Mouse (Mus musculus) megakaryocyte, embryonic 14.5 days (primary cell): ENCODE data around the gene Ankrd52. TPM values are rescaled to one million over a fixed set of nuclear protein-coding genes. Genes with fewer than 3 reads are reported as not detected.
A peak's percentile ranks its signal among the peaks of the same experiment; 100 is the strongest.

Source experiments
- H3K27me3 ChIP-seq: replicated peaks from 2 replicates; pipeline ENCODE3; 2012; ENCODE audit warnings: inconsistent platforms
- H3K36me3 ChIP-seq: replicated peaks from 2 replicates; pipeline ENCODE3; 2012; ENCODE audit warnings: low read length, inconsistent platforms, mixed read lengths
- H3K4me1 ChIP-seq: 2 replicates; pipeline ENCODE4 v1.6.1; 2012; ENCODE audit warnings: inconsistent platforms
- H3K4me3 ChIP-seq: replicated peaks from 2 replicates; pipeline ENCODE3; 2012; ENCODE audit warnings: moderate library complexity, mild to moderate bottlenecking, inconsistent platforms
- H3K9me3 ChIP-seq: 2 replicates; pipeline ENCODE4 v1.6.1; 2012; ENCODE audit warnings: inconsistent platforms
- FLI1 ChIP-seq: IDR thresholded peaks from 2 replicates; pipeline ENCODE4 v1.6.1; 2012; ENCODE audit warnings: low read length, inconsistent platforms, mixed read lengths
- GATA1 ChIP-seq: IDR thresholded peaks from 3 replicates; pipeline ENCODE4 v1.6.1; 2012; ENCODE audit warnings: mixed read lengths, low read length, inconsistent platforms, borderline replicate concordance
- polyA plus RNA-seq: library from polyadenylated mRNA; stranded (reverse); fragments of >175 nt; gene quantifications from 2 replicates; pipeline ENCODE4 v1.2.3, GENCODE M21; 2012; ENCODE audit warnings: low replicate concordance; ENCODE audit not compliant: insufficient read depth

The Ankrd52 gene
- polyA plus RNA-seq, 1 experiment = 19.7 TPM

GRCm38 (mm10) chr10:128369218-128369543, 7.7 kb upstream of the Ankrd52 start:
- no peak for TF ChIP-seq GATA1
- TF ChIP-seq FLI1 = no peak
- Histone ChIP-seq H3K36me3 (peaks cover 17% of the 10 kb centered on the region), H3K9me3 (no peaks in the 10 kb centered on the region), H3K27me3 (no peaks in the 10 kb centered on the region), H3K4me1 (peaks cover 43% of the 10 kb centered on the region), H3K4me3 (peak overlapping the region; percentile 92)

GRCm38 (mm10) chr10:128369599-128369998, 7.3 kb upstream of the Ankrd52 start:
- H3K36me3 ChIP-seq = peaks cover 13% of the 10 kb centered on the region
- H3K4me1 ChIP-seq = peaks cover 43% of the 10 kb centered on the region
- no peak for TF ChIP-seq FLI1
- no peak for TF ChIP-seq GATA1

GRCm38 (mm10) chr10:128370021-128370420, 6.9 kb upstream of the Ankrd52 start:
- peaks cover 9% of the 10 kb centered on the region for H3K36me3 ChIP-seq
- no peak overlapping the region for H3K4me3 ChIP-seq
- H3K27me3 ChIP-seq = no peaks in the 10 kb centered on the region
- no peaks in the 10 kb centered on the region for H3K9me3 ChIP-seq
- H3K4me1 ChIP-seq = peaks cover 43% of the 10 kb centered on the region
- TF ChIP-seq GATA1 = no peak
- TF ChIP-seq FLI1 = no peak

More at GRCm38 (mm10) chr10:128369599-128369998, 7.3 kb upstream of the Ankrd52 start:
- H3K27me3 ChIP-seq = no peaks in the 10 kb centered on the region
- no peaks in the 10 kb centered on the region for H3K9me3 ChIP-seq
- H3K4me3 ChIP-seq = peak overlapping the region; percentile 92

GRCm38 (mm10) chr10:128370601-128371000, 6.3 kb upstream of the Ankrd52 start:
- peaks cover 3% of the 10 kb centered on the region for H3K36me3 ChIP-seq
- peaks cover 43% of the 10 kb centered on the region for H3K4me1 ChIP-seq
- no peaks in the 10 kb centered on the region for H3K27me3 ChIP-seq
- no peak overlapping the region for H3K4me3 ChIP-seq
- TF ChIP-seq FLI1 (no peak), GATA1 (no peak)
- no peaks in the 10 kb centered on the region for H3K9me3 ChIP-seq

- TF ChIP-seq FLI1 (no peak), GATA1 (no peak)
- Histone ChIP-seq H3K4me1 (peaks cover 51% of the 10 kb centered on the region), H3K27me3 (no peaks in the 10 kb centered on the region), H3K4me3 (no peak overlapping the region), H3K36me3 (no peaks in the 10 kb centered on the region), H3K9me3 (no peaks in the 10 kb centered on the region)
Observed at GRCm38 (mm10) chr10:128372142-128372541, 4.8 kb upstream of the Ankrd52 start.

- Histone ChIP-seq H3K36me3 (peaks cover 3% of the 10 kb centered on the region), H3K27me3 (no peaks in the 10 kb centered on the region), H3K4me1 (peaks cover 50% of the 10 kb centered on the region), H3K4me3 (peak overlapping the region; percentile 44), H3K9me3 (no peaks in the 10 kb centered on the region)
- TF ChIP-seq GATA1 (no peak), FLI1 (no peak)
Observed at GRCm38 (mm10) chr10:128372989-128373748, 3.7 kb upstream of the Ankrd52 start.

- Histone ChIP-seq H3K27me3 (no peaks in the 10 kb centered on the region), H3K4me3 (no peak overlapping the region), H3K36me3 (peaks cover 15% of the 10 kb centered on the region), H3K9me3 (no peaks in the 10 kb centered on the region), H3K4me1 (peaks cover 54% of the 10 kb centered on the region)
- TF ChIP-seq GATA1 = no peak
- TF ChIP-seq FLI1 = no peak
Observed at GRCm38 (mm10) chr10:128374393-128374792, 2.5 kb upstream of the Ankrd52 start.

- no peak for TF ChIP-seq FLI1
- TF ChIP-seq GATA1 = no peak
- Histone ChIP-seq H3K4me3 (peak overlapping the region; percentile 96), H3K4me1 (peaks cover 43% of the 10 kb centered on the region), H3K27me3 (no peaks in the 10 kb centered on the region), H3K36me3 (peaks cover 29% of the 10 kb centered on the region), H3K9me3 (no peaks in the 10 kb centered on the region)
Observed at GRCm38 (mm10) chr10:128376099-128376454, 838 bp upstream of the Ankrd52 start.

GRCm38 (mm10) chr10:128377222-128377939, 466 bp downstream of the Ankrd52 start:
- Histone ChIP-seq H3K9me3 (no peaks in the 10 kb centered on the region), H3K4me1 (peaks cover 43% of the 10 kb centered on the region), H3K4me3 (peak overlapping the region; percentile 96), H3K36me3 (peaks cover 41% of the 10 kb centered on the region), H3K27me3 (no peaks in the 10 kb centered on the region)
- no peak for TF ChIP-seq GATA1
- no peak for TF ChIP-seq FLI1

- no peak for TF ChIP-seq FLI1
- Histone ChIP-seq H3K36me3 (peaks cover 47% of the 10 kb centered on the region), H3K27me3 (no peaks in the 10 kb centered on the region), H3K9me3 (no peaks in the 10 kb centered on the region), H3K4me3 (peak overlapping the region; percentile 96), H3K4me1 (peaks cover 39% of the 10 kb centered on the region)
Observed at GRCm38 (mm10) chr10:128377940-128378448, 1.1 kb downstream of the Ankrd52 start.
